Mouse (Mus musculus) kidney, postnatal 4 days (tissue): ENCODE measurements around the gene Atp1b2.

Source experiments
- DNase-seq, 2 experiments: peaks; one replicate each; pipeline ENCODE4 v3.0.0; 2021; ENCODE audit warnings: mixed read lengths in 2 of 2

Gene Atp1b2

DNA sequence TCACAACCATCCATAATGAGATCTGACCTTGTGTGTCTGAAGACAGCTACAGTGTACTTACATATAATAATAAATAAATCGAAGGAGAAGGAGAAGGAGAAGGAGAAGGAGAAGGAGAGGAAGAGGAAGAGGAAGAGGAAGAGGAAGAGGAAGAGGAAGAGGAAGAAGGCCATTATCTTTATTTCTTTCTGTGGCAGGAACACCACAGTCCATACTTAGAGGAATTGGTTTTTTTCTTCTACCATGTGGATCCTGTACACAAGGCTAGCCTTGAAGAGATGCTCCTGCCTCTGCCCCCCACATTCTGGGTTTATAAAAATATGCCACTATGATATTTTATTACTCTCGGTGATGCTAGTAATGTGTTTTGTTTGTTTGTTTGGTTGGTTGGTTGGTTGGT, 1.1 kb upstream of the Atp1b2 start:
- no peak for DNase-seq

DNA sequence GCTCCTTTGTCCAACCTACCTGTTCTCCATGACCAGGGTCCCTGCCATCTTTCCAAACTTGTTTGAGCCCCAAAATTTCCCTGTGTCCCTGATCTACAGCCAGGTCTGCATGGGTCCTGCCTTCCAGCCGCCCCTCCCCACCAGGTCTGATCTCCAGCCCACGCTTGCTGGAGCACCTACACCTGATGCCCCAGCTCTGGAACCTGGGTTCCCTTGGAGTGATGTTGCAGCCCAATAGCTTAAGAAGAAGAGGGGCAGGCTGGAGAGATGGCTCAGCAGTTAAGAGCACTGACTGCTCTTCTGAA, 701 bp upstream of the Atp1b2 start:
- no peak for DNase-seq

DNA sequence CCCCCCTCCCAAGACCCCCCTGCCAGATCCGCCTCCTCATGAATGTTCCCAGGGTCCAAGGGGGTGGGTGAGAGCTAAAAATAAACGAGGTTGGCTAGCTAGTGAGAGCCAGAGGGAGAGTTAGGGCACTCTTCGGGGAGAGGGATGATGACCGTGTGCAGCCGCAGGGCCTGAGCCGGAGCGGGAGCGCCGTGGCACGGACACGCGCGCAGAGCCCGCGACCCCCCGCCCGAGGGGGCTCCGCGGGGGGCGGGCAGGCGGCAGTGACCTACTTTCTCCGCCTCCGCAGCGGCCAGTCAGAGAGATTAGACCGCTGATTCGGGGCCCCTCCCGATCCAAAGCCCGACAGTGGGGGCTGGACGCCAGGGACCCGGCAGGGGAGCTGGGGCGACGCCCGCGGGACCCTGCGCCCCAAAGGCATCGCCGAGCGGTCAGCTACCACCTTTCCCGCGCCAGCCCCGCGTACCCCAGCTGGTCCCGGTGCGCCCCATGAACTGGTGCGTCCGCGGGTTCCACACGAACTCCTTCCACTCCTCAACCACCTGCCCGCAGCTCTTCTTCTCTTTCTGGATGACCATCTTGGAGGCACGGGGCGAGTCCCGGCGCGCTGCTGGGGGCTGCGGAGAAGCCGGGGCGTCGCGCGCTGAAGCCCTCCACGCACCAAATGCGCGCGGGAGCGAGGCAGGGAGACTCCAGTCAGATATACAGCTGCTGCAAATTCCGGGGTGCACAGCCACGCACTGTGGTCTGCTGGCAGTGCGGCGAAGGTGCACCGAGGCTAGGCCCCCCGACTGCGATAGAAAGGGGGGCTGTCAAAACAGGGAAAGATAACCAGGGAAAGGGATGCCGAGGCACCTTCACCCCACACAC, 712 bp downstream of the Atp1b2 start:
- peak; percentile 42 to 60 for DNase-seq

DNA sequence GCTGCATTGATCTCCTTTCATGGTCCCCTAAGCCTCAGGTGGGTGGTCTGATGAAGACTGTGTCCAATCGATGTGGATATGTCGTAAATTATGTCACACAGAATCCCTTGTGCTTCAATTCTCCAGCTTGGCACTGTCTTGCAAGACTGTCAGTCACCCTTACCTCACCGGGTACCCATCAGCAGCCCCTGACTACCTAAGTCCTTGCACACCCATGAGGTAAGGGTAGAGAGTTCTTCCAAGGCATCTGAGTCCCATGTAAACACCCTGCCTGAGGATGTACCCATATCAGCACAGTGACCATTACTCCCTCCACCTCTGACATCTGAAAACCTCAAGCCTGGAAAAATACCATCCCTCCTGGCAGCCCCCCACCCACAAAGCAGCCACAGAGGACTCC, 1.4 kb downstream of the Atp1b2 start:
- DNase-seq, result no peak

DNA sequence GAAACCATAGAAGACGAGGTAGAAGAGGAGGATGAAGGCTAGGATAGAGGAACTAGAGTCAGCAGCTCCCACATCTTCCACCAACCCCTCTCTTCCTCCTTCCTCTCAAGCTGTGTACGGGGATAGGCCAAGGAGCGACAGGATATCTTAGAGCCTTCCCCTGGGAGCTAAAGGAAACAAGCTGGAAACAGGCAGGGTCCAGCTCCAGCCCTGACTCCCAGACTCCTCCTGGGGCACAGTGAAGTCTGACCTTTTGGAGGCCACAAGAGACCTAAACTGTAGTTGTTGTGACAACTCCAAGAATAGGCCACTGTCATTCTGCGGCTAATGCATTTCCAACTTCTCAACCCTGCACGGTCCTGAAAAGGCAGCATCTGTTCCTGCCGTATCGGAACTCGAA, 2.2 kb downstream of the Atp1b2 start:
- DNase-seq, result peak in 1 of 2 experiments; percentile 42

DNA sequence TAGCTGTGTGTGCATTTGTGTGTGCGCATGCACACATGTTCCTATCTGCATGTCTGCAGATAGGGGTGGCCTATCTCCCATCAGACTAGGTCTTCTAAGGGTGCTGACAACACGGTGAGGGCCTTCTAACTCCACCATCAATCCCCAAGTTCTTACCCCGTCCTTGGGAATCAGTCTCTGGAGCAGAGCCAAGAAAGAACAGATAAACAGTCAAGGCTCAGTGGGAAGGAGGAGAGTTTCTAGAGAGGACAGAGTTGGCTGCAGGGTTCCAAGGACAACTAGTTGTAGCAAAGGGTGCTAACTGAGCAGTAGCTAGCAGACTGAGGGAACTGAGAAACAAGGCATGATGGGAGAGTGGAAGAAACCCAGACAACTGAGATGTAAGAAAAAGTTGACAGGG, 4.0 kb downstream of the Atp1b2 start:
- no peak for DNase-seq

DNA sequence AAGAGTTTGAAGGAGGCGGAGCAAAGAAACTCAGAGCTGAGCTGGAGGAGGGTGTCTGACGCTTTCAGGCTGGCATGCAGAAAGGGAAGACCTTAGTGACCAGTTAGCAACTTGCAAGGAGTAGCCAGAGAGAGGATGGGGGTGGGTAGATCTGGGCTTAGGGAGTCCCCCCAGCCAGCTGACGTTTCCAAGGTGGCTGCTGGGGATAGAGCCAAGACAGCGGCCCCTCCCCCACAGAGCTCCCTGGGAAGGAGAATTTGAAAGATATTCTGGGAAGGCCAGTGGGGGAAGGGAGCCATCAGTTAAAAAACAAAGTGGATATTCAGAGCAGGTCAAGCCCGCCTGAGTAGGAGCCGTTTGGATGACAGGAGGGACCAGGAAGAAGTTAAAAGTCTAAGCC, 5.6 kb downstream of the Atp1b2 start:
- peak; percentile 87 to 90 for DNase-seq

DNA sequence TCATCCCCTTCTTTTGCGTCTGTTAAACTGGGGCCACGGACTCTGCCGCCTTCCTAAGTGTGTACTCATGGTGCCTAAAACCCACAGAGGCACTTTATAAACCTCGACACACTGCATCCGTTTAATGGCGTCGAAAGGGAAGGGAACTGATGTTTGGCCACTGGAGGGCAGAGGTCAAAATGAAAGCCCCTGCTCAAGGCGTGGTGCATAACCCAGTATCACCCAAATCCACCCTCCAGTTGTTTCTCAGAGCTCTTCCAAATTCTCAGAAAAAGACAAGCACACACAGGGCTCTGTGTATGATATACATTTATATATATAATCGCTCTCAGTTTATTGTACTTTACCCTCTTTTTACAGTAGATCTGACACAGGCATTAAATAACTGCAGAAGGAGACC, 6.3 kb downstream of the Atp1b2 start:
- DNase-seq, result no peak

DNA sequence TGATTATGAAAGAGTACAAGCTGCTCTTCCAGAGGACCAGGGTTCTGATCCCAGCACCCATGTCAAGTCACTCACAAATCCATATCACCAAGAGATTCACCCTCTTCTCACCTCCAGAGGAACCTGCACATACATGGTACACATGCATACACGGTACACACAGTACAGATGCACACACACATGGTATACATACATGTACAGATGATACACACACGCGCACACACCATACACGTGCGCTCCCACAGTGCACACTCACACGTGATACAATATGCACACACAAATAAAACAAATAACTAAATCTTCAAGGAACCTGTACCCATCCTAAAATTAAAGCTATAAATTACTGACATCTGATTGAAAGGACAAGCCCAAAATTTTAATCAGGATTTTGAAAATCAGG, 10.9 kb downstream of the Atp1b2 start:
- DNase-seq, result no peak

DNA sequence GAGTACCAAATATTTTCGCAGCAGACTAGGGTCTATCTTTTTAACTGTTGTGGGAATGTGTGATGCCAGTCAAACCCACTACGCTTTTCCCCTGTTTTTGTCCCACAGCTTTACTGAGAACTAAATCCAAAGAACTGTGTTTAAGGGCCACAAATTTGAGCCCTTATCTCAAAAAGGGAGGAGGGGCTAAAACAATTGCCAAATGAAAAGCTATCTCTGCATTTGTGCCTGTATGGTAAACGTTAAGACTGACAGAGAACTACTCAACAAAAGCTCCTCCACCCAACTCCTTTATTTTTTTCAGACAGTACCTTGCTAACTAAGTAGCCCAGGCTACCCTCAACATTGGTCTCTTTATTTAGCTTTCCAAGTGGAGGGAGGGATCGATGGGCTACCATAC, 12.9 kb downstream of the Atp1b2 start:
- no peak for DNase-seq

DNA sequence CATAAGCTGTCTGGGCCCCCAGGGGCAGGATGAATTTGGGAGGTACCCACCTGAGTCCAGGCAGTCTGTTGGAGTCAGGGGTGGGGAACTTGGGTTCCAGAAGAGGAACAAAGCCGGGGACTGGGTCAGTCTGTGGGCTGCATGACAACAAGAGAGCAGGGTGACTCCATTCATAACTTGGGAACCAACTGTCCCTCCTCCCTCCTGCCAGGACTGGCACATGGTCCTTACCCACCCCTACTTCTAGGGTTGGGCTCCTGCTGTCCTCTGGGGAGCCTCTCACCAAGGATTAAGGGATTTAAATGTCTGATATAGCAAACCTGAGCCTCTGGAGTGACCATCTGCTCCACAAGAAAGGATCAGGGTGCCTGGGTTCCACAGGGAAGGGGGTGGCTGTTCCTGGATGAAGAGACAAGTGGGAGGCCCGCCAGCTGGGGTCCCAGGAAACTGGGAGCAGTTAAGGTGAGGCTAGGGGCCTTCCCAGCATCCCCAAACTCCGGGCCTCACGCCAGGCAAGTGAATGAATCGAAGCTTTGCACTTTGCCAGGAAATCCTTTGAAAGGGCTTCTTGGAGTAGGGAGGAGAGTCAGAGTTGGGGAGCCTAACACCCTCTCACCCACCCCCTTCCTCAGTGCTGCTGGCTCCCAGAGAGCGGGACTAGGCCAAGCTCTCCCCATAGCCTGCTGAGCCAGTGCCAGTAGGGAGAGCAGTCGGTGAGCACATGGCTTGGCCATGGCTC, 13.7 kb downstream of the Atp1b2 start:
- DNase-seq, result no peak

DNA sequence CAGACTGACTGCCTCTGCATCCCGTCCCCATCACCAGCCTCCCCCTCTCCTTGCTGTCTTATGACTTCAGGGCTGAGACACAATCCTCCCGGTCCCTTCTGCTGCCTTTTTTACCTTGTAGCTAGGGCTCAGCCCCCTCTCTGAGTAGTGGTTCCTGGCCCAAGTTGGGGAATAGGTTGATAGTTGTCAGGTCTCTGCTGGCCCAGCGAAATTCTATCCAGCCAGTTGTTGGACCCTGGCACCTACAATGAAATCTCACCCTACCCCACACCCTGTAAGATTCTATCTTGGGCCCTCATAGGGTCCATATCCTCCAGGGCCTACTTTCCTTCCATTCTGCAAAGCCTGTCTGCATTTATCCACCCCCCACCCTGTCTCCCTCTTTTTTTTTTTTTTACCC, 14.3 kb downstream of the Atp1b2 start:
- no peak for DNase-seq

DNA sequence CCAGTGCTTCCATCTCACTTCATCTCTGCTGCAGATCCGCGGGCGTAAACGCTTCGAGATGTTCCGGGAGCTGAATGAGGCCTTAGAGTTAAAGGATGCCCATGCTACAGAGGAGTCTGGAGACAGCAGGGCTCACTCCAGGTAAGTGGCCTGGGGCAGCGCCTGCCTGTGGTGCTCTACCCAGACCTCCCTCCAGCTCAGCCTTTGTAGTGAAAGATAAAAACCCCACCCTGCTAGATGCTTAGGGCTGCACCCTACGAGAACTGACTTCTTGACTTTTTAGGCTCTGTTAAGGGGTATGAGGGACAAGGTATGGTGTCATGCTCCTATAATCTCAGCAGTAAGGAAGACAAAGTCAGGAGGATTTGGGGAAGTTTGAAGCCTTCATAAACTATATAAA, 15.1 kb downstream of the Atp1b2 start:
- no peak for DNase-seq

DNA sequence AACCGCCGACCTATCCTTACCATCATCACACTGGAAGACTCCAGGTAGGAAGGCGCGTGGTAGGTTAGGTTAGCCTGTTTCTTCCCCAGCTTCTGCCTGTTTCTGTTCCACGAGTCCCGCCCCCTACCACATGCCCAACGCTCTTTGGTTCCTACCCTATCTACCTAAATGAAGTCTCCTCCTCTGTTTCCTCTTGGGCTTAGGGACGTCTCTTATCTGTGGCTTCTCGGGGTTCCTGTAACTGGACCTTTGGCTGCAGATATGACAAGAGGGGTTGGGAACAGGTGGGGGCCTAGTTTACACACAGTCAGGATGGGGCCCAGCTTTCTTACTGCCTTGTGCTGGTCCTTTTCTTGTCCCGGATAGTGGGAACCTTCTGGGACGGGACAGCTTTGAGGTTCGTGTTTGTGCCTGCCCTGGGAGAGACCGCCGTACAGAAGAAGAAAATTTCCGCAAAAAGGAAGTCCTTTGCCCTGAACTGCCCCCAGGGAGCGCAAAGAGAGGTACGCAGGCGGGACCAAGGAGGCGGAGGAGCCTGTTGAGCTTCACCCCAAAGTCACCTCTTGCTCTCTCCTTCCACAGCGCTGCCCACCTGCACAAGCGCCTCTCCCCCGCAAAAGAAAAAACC, 16.4 kb downstream of the Atp1b2 start:
- no peak for DNase-seq

DNA sequence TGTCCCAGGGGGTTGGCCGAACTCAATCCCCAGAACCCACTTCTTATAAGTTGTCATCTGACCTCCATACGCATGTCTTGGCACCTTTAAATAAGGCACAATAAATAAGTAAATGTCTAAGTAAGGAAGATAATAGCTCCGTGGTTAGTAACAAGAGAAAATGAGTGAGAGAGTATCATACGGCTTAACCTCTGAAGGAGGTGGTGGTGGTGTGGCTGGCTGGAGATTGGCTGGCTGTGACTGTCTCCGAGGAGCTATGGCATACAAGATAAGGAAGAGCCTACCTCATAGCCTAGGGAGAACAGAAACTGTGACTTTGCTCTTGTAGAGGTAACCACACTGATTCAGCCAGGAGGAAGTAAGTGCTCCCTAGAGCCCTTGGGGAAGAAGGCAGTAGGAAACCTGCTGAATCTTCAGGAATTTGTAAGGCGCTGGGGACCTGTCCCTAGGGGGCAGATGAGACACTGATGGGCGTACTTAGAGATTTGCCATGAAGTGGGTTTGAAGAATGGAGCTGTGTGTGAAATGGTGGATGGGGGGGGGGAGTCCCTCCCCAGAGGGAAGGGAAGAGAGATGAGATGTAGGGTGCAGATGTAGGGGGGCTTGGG, 19.9 kb downstream of the Atp1b2 start:
- no peak for DNase-seq

DNA sequence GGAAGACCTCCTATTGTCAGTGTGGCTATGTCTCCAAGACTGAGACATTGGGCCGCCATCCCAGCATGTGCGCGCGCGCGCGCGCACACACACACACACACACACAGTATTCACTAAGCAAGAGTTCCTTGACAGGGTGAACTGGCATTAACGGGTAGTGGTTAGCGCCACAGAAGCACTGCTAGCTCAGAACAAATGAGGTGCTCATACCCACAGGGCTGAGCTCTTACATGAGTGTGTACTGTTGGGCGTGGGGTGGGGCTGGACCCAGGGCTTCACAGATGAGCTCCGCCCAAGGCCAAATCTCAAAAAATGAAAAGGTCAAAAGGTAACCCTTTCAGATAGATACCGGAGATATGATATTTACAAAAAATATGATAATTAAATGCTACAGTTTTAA, 20.8 kb downstream of the Atp1b2 start:
- no peak for DNase-seq

DNA sequence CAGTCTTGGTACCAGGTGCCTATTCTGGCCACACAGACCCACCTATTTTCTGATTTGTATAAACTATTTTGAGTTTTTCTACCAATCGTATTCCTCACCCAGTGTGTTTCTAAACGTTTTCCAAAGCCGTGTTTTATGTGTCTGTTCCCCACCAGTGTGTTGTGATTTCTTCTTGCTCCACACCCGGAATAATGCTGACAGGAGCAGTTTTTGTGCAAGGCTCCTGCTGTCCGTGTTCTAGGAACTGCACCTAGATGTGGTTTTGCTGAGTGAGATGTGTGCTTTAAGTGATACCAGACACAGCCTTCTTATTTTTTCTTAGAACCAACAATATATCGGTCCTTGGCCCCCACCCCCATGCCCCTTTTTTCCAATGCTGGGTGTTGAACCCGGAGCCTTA, 21.7 kb downstream of the Atp1b2 start:
- DNase-seq, result no peak

DNA sequence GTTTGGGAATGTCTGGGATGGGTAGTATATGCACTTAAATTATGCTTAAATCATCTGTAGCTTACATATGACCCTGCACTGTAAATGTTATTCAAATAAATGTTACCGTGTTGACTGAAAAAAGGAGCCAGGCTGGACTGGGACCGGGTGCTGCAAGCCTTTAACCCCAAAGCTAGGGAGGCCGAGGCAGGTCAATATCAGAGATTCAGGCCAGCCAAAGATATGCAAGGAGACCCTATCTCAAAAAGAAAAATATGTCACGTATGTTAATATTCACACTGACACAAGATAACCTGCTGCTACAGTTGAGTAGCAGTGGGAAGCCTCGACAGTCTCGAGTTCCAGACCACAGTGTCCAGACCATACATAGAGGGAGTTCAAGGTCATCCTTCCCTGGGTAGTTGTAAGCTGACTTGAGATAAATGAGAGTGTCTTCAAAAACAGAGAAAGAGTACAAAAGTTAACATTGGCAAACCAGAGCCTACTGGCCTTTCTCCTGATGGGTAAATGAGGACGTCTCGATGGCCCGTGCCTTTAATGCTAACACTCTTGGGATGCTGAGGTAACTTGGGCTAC, 23.4 kb downstream of the Atp1b2 start:
- no peak for DNase-seq

DNA sequence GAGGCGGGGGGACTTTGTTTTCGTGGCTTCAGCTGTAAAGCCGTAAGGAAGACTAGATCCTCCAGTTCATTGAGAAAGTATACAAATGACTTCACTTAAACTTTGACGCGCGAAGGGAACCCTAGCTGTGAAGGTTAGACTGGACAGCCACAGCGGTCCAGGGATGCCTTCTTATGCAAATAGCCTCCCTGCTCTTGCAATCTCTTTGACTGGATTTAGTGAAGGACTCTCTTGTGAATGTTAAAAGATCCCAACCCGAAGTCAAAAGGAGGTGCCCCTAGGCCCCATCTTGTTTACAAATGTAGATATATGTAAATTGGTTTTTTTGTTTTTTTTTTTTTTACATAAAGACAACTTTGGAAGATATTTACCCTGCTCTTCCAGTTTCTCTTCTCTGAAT, 23.9 kb downstream of the Atp1b2 start:
- DNase-seq, result no peak

DNA sequence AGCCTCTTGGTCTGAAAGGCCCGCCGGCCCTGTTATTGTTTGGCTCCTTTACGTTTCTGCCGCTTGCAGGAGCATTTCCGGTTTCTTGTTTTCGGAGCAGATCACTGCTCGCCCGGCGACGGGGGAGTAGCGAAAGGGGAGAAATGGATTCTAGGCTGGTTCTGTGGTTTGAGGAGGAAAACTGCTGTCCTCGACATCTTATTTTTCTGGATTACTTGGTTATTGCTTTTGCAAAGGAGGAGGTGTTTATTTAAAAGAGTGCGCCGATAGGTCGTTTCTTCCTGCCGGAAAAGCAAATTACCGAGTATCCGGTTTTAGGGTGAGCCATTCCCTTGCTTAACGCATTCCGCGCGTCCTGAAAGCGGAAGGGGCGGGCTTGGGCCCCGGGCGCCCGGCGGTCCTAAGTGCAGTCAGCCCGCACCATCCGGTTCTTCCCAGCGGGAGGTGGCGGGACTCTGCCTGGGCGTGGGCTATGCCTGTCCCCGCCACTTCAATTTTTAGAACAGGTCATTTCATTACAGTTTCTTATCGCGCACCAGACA, 24.5 kb downstream of the Atp1b2 start:
- DNase-seq, result peak; percentile 90 to 95

DNA sequence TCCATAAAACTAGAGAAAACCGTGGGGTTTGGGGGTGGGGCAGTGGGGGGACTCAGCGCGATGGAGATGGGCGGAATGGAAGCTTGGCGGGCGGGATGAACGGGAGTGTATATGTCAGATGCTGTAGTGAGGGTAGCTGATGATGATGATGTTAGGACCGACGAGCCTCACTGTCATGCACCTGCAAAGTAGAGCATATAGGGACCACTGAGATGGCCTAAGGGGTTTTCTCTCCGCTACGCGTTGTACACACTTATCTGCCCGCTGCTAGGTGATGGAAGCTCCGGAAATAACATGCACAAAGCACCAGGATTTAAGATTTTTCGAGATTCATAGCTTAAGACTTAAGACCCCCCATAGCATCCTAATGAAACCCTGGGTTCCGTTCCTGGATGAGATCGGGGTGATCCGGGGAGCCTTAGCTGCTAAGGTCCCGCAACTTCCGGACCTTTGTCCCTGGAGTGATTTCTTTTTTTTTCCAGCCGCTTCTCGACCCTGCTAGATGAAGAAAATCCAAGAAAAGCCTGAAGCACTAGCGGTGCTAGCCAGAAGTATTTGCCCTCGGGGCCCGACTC, 25.1 kb downstream of the Atp1b2 start:
- no peak for DNase-seq

DNA sequence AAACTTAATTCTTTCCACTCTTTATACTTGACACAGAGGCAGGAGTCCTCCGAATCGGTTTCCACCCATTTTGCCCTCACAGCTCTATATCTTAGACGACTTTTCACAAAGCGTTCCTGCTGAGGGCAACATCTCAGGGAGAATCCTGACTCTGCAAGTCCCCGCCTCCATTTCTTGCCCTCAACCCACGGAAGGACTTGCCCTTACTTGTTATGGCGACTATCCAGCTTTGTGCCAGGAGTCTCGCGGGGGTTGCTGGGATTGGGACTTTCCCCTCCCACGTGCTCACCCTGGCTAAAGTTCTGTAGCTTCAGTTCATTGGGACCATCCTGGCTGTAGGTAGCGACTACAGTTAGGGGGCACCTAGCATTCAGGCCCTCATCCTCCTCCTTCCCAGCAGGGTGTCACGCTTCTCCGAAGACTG, 25.6 kb downstream of the Atp1b2 start, which contains the start of the genes Wrap53 and Trp53:
Gene Wrap53 (minus strand): TSS at position 165 of the 424 bp plus-strand sequence.
Gene Trp53 (plus strand): TSS at position 269 of the 424 bp plus-strand sequence.
- DNase-seq, result peak; percentile 90 to 94
